Mouse (Mus musculus): ENCODE results near the gene Mrln. TPM values are rescaled to one million over a fixed set of nuclear protein-coding genes. Genes with fewer than 3 reads are reported as not detected.

The Mrln gene
- polyA plus RNA-seq (2016; fragmentation: Nextera tagmentation; extraction: Ambion mirVana), result 0.94 and 1.4 TPM in 2 replicates

GRCm38 (mm10) chr10:70204505-70205399 is at the start of gene Mrln:
Mrln (plus strand) TSS chr10:70204664.
- 68% methylated on average over 17 of the region's 17 CpGs for WGBS
- Histone ChIP-seq H3K27ac (no peak within 1 kb of the TSS), H3K4me2 (no peak within 1 kb of the TSS), H3K27me3 (no peaks in the 10 kb centered on the region), H3K36me3 (replicated peaks) (no peaks in the 10 kb centered on the region), H3K4me1 (peaks cover 5% of the 10 kb centered on the region; the same call in 1 of the 2 replicates), H3K9ac (no peak within 1 kb of the TSS), H3K9me3 (no peaks in the 10 kb centered on the region), H3K4me3 (replicated peaks) (no peak within 1 kb of the TSS)
- no peak for ATAC-seq (ENCODE audit: low FRiP score)

GRCm38 (mm10) chr10:70156431-70157165 is 47.9 kb upstream of the Mrln start:
- Histone ChIP-seq H3K9ac (no peak overlapping the region), H3K27ac (no peak overlapping the region), H3K4me2 (no peak overlapping the region), H3K4me1 (no peaks in the 10 kb centered on the region), H3K27me3 (no peaks in the 10 kb centered on the region), H3K9me3 (no peaks in the 10 kb centered on the region), H3K36me3 (replicated peaks) (peaks cover 47% of the 10 kb centered on the region), H3K4me3 (replicated peaks) (no peak overlapping the region)
- 65% methylated on average over 3 of the region's 3 CpGs for WGBS
- ATAC-seq (ENCODE audit: low FRiP score), result no peak

GRCm38 (mm10) chr10:70159651-70160320 is 44.7 kb upstream of the Mrln start:
- WGBS, result 79% methylated on average over 12 of the region's 12 CpGs
- peaks cover 7% of the 10 kb centered on the region; the same call in 1 of the 2 replicates for H3K4me1 ChIP-seq
- no peaks in the 10 kb centered on the region for H3K27me3 ChIP-seq
- H3K9ac ChIP-seq, result no peak overlapping the region
- H3K4me3 ChIP-seq (replicated peaks), result no peak overlapping the region
- H3K27ac ChIP-seq, result no peak overlapping the region
- H3K4me2 ChIP-seq, result no peak overlapping the region
- peaks cover 30% of the 10 kb centered on the region for H3K36me3 ChIP-seq (replicated peaks)
- no peaks in the 10 kb centered on the region for H3K9me3 ChIP-seq
- ATAC-seq (ENCODE audit: low FRiP score), result no peak

- ATAC-seq (ENCODE audit: low FRiP score), result no peak
- H3K4me1 ChIP-seq, result peaks cover 7% of the 10 kb centered on the region; the same call in 1 of the 2 replicates
- H3K27me3 ChIP-seq, result no peaks in the 10 kb centered on the region
- H3K36me3 ChIP-seq (replicated peaks), result peaks cover 20% of the 10 kb centered on the region
- no peaks in the 10 kb centered on the region for H3K9me3 ChIP-seq
- no peak overlapping the region for H3K4me3 ChIP-seq (replicated peaks)
- WGBS, result 96% methylated on average over 12 of the region's 12 CpGs
- H3K4me2 ChIP-seq, result no peak overlapping the region
- no peak overlapping the region for H3K9ac ChIP-seq
- H3K27ac ChIP-seq, result no peak overlapping the region
Observed at GRCm38 (mm10) chr10:70160811-70161210, 43.7 kb upstream of the Mrln start.

- no peak overlapping the region for H3K4me2 ChIP-seq
- WGBS, result 93% methylated on average over 14 of the region's 14 CpGs
- ATAC-seq (ENCODE audit: low FRiP score), result no peak
Observed at GRCm38 (mm10) chr10:70161504-70161903, 43.0 kb upstream of the Mrln start.

GRCm38 (mm10) chr10:70163681-70164080 is 40.8 kb upstream of the Mrln start:
- peaks cover 9% of the 10 kb centered on the region; the same call in 1 of the 2 replicates for H3K4me1 ChIP-seq
- WGBS, result 57% methylated on average over 5 of the region's 5 CpGs
- no peak overlapping the region for H3K27ac ChIP-seq
- no peak overlapping the region for H3K9ac ChIP-seq
- peaks cover 20% of the 10 kb centered on the region for H3K36me3 ChIP-seq (replicated peaks)
- H3K27me3 ChIP-seq, result no peaks in the 10 kb centered on the region
- no peak overlapping the region for H3K4me2 ChIP-seq
- ATAC-seq (ENCODE audit: low FRiP score), result no peak
- no peak overlapping the region for H3K4me3 ChIP-seq (replicated peaks)
- H3K9me3 ChIP-seq, result no peaks in the 10 kb centered on the region

More at GRCm38 (mm10) chr10:70161504-70161903, 43.0 kb upstream of the Mrln start:
- Histone ChIP-seq H3K4me1 (peaks cover 7% of the 10 kb centered on the region; the same call in 1 of the 2 replicates), H3K36me3 (replicated peaks) (peaks cover 14% of the 10 kb centered on the region), H3K27me3 (no peaks in the 10 kb centered on the region), H3K4me3 (replicated peaks) (no peak overlapping the region), H3K9me3 (no peaks in the 10 kb centered on the region), H3K9ac (no peak overlapping the region), H3K27ac (no peak overlapping the region)

- Histone ChIP-seq H3K9me3 (no peaks in the 10 kb centered on the region), H3K27ac (no peak overlapping the region), H3K4me2 (no peak overlapping the region), H3K4me3 (replicated peaks) (no peak overlapping the region), H3K27me3 (no peaks in the 10 kb centered on the region), H3K9ac (no peak overlapping the region), H3K36me3 (replicated peaks) (peaks cover 24% of the 10 kb centered on the region), H3K4me1 (peaks cover 9% of the 10 kb centered on the region; the same call in 1 of the 2 replicates)
- ATAC-seq (ENCODE audit: low FRiP score), result no peak
- 80% methylated on average over 6 of the region's 6 CpGs for WGBS
Observed at GRCm38 (mm10) chr10:70165877-70166276, 38.6 kb upstream of the Mrln start.

GRCm38 (mm10) chr10:70166427-70166826 is 38.0 kb upstream of the Mrln start:
- Histone ChIP-seq H3K4me1 (peaks cover 9% of the 10 kb centered on the region; the same call in 1 of the 2 replicates), H3K27ac (no peak overlapping the region), H3K4me2 (no peak overlapping the region), H3K9ac (no peak overlapping the region), H3K4me3 (replicated peaks) (no peak overlapping the region), H3K36me3 (replicated peaks) (peaks cover 28% of the 10 kb centered on the region), H3K27me3 (no peaks in the 10 kb centered on the region), H3K9me3 (no peaks in the 10 kb centered on the region)
- WGBS, result 93% methylated on average over 5 of the region's 5 CpGs
- ATAC-seq (ENCODE audit: low FRiP score), result no peak

GRCm38 (mm10) chr10:70167625-70168024 is 36.8 kb upstream of the Mrln start:
- Histone ChIP-seq H3K27me3 (no peaks in the 10 kb centered on the region), H3K4me2 (no peak overlapping the region), H3K4me1 (peaks cover 9% of the 10 kb centered on the region; the same call in 1 of the 2 replicates), H3K9ac (no peak overlapping the region), H3K9me3 (no peaks in the 10 kb centered on the region), H3K36me3 (replicated peaks) (peaks cover 28% of the 10 kb centered on the region), H3K27ac (no peak overlapping the region), H3K4me3 (replicated peaks) (no peak overlapping the region)
- no peak for ATAC-seq (ENCODE audit: low FRiP score)
- 84% methylated on average over 11 of the region's 11 CpGs for WGBS

- H3K27ac ChIP-seq, result peak overlapping the region; percentile 16; the same call in 1 of the 2 replicates
- no peaks in the 10 kb centered on the region for H3K9me3 ChIP-seq
- H3K4me3 ChIP-seq (replicated peaks), result no peak overlapping the region
- 90% methylated on average over 13 of the region's 13 CpGs for WGBS
- H3K9ac ChIP-seq, result no peak overlapping the region
- ATAC-seq (ENCODE audit: low FRiP score), result no peak
- H3K27me3 ChIP-seq, result no peaks in the 10 kb centered on the region
- H3K4me1 ChIP-seq, result peaks cover 9% of the 10 kb centered on the region; the same call in 1 of the 2 replicates
- H3K4me2 ChIP-seq, result no peak overlapping the region
- peaks cover 28% of the 10 kb centered on the region for H3K36me3 ChIP-seq (replicated peaks)
Observed at GRCm38 (mm10) chr10:70168396-70168795, 36.1 kb upstream of the Mrln start.

- no peak overlapping the region for H3K4me2 ChIP-seq
- 87% methylated on average over 18 of the region's 18 CpGs for WGBS
- peaks cover 28% of the 10 kb centered on the region for H3K36me3 ChIP-seq (replicated peaks)
- H3K27me3 ChIP-seq, result no peaks in the 10 kb centered on the region
- no peaks in the 10 kb centered on the region for H3K9me3 ChIP-seq
- H3K27ac ChIP-seq, result 0 out of 2 replicates have a peak overlapping the region, but pooled peaks have one; percentile 16
- no peak overlapping the region for H3K4me3 ChIP-seq (replicated peaks)
- peak; percentile 21; the same call in 1 of the 2 replicates for ATAC-seq (ENCODE audit: low FRiP score)
- H3K4me1 ChIP-seq, result peaks cover 3% of the 10 kb centered on the region; the same call in 1 of the 2 replicates
- H3K9ac ChIP-seq, result no peak overlapping the region
Observed at GRCm38 (mm10) chr10:70169044-70169443, 35.4 kb upstream of the Mrln start.

- Histone ChIP-seq H3K27ac (no peak overlapping the region), H3K9ac (no peak overlapping the region), H3K36me3 (replicated peaks) (peaks cover 26% of the 10 kb centered on the region), H3K9me3 (no peaks in the 10 kb centered on the region), H3K4me2 (no peak overlapping the region), H3K27me3 (no peaks in the 10 kb centered on the region), H3K4me3 (replicated peaks) (no peak overlapping the region), H3K4me1 (0 out of 2 replicates have a peak, but pooled peaks cover 2% of the 10 kb centered on the region)
- 64% methylated on average over 3 of the region's 3 CpGs for WGBS
- ATAC-seq (ENCODE audit: low FRiP score), result no peak
Observed at GRCm38 (mm10) chr10:70173314-70173713, 31.1 kb upstream of the Mrln start.

Data from forebrain, embryonic 12.5 days (tissue).